Mouse (Mus musculus) forebrain, embryonic 12.5 days (tissue): ENCODE measurements at regions not wholly inside any gene's neighbourhood (a gene's known extent, or its start where the extent isn't known, plus 50 kb on each side); places are given as distances from the start of the nearest gene placed in this dataset.
A peak's percentile ranks its signal among the peaks of the same experiment; 100 is the strongest.

Experiments used
- ATAC-seq: fragments of 200-750 bp; cut with Nextera tagmentation; 2 replicates; pipeline ENCODE4 v1.8.0; 2017; ENCODE audit warnings: moderate TSS enrichment; ENCODE audit not compliant: low FRiP score
- H3K27ac ChIP-seq: fragments of 300-500 bp; sonication (generic); 2 replicates; pipeline ENCODE4 v1.5.1; 2016; ENCODE audit warnings: mild to moderate bottlenecking
- H3K27me3 ChIP-seq: fragments of 300-500 bp; sonication (generic); 2 replicates; pipeline ENCODE4 v1.6.1; 2016; ENCODE audit warnings: mild to moderate bottlenecking
- H3K36me3 ChIP-seq: fragments of 300-500 bp; sonication (generic); replicated peaks from 2 replicates; pipeline ENCODE4 v1.6.1; 2016; ENCODE audit warnings: mild to moderate bottlenecking
- H3K4me1 ChIP-seq: fragments of 300-500 bp; sonication (generic); 2 replicates; pipeline ENCODE4 v1.6.1; 2016
- H3K4me2 ChIP-seq: fragments of 300-500 bp; sonication (generic); 2 replicates; pipeline ENCODE4 v1.6.1; 2016; ENCODE audit warnings: mild to moderate bottlenecking, moderate library complexity
- H3K4me3 ChIP-seq: fragments of 300-500 bp; sonication (generic); replicated peaks from 2 replicates; pipeline ENCODE4 v1.5.1; 2016; ENCODE audit warnings: mild to moderate bottlenecking
- H3K9ac ChIP-seq: fragments of 300-500 bp; sonication (generic); 2 replicates; pipeline ENCODE4 v1.6.1; 2016; ENCODE audit warnings: mild to moderate bottlenecking
- H3K9me3 ChIP-seq: fragments of 300-500 bp; sonication (generic); 2 replicates; pipeline ENCODE4 v1.6.1; 2016
- WGBS: fragments of 180-500 bp; shearing (Covaris S2); methylation state at CpG from one replicate; pipeline ENCODE4 v1.1.7; 2016; 5-methylcytosine and 5-hydroxymethylcytosine counted together

- Histone ChIP-seq H3K36me3 (no peaks in the 10 kb centered on the region), H3K9ac (no peak overlapping the region), H3K4me2 (no peak overlapping the region), H3K4me3 (no peak overlapping the region), H3K27me3 (no peaks in the 10 kb centered on the region), H3K4me1 (no peaks in the 10 kb centered on the region), H3K27ac (no peak overlapping the region), H3K9me3 (no peaks in the 10 kb centered on the region)
- 75% methylated on average over 4 of the region's 4 CpGs for WGBS
- no peak for ATAC-seq
Measured at GRCm38 (mm10) chr8:33997676-33998075, 113.9 kb downstream of the Gm10131 start.

GRCm38 (mm10) chr8:33992946-33993345 lies 118.6 kb downstream of the Gm10131 start:
- ATAC-seq, result no peak
- Histone ChIP-seq H3K4me2 (no peak overlapping the region), H3K4me1 (peaks cover 8% of the 10 kb centered on the region), H3K9ac (no peak overlapping the region), H3K9me3 (no peaks in the 10 kb centered on the region), H3K27me3 (no peaks in the 10 kb centered on the region), H3K4me3 (no peak overlapping the region), H3K27ac (no peak overlapping the region), H3K36me3 (no peaks in the 10 kb centered on the region)
- 71% methylated on average over 11 of the region's 11 CpGs for WGBS

GRCm38 (mm10) chr8:33991917-33992875 lies 119.3 kb downstream of the Gm10131 start:
- Histone ChIP-seq H3K9me3 (no peaks in the 10 kb centered on the region), H3K4me2 (peak overlapping the region; percentile 36), H3K36me3 (no peaks in the 10 kb centered on the region), H3K27ac (no peak overlapping the region), H3K27me3 (no peaks in the 10 kb centered on the region), H3K4me1 (peaks cover 8% of the 10 kb centered on the region), H3K4me3 (no peak overlapping the region), H3K9ac (no peak overlapping the region)
- 43% methylated on average over 12 of the region's 12 CpGs for WGBS
- ATAC-seq, result no peak

GRCm38 (mm10) chr8:33991165-33991916 lies 120.2 kb downstream of the Gm10131 start:
- peak overlapping the region; percentile 36 for H3K4me2 ChIP-seq
- no peaks in the 10 kb centered on the region for H3K36me3 ChIP-seq
- H3K9ac ChIP-seq, result no peak overlapping the region
- no peak for ATAC-seq
- no peaks in the 10 kb centered on the region for H3K27me3 ChIP-seq
- no peak overlapping the region for H3K27ac ChIP-seq
- WGBS, result 19% methylated on average over 17 of the region's 17 CpGs
- H3K4me3 ChIP-seq, result no peak overlapping the region
- no peaks in the 10 kb centered on the region for H3K9me3 ChIP-seq
- peaks cover 8% of the 10 kb centered on the region for H3K4me1 ChIP-seq

- H3K4me1 ChIP-seq, result peaks cover 8% of the 10 kb centered on the region
- H3K9me3 ChIP-seq, result no peaks in the 10 kb centered on the region
- no peak overlapping the region for H3K4me2 ChIP-seq
- no peak overlapping the region for H3K27ac ChIP-seq
- WGBS, result 80% methylated on average over 9 of the region's 9 CpGs
- H3K36me3 ChIP-seq, result no peaks in the 10 kb centered on the region
- H3K4me3 ChIP-seq, result no peak overlapping the region
- H3K27me3 ChIP-seq, result no peaks in the 10 kb centered on the region
- ATAC-seq, result no peak
- H3K9ac ChIP-seq, result no peak overlapping the region
Measured at GRCm38 (mm10) chr8:33990039-33990438, 121.5 kb downstream of the Gm10131 start.

GRCm38 (mm10) chr8:33987755-33988104 lies 123.8 kb downstream of the Gm10131 start:
- Histone ChIP-seq H3K4me3 (no peak overlapping the region), H3K9me3 (no peaks in the 10 kb centered on the region), H3K27ac (no peak overlapping the region), H3K27me3 (no peaks in the 10 kb centered on the region), H3K4me1 (peaks cover 8% of the 10 kb centered on the region), H3K9ac (no peak overlapping the region), H3K4me2 (no peak overlapping the region), H3K36me3 (no peaks in the 10 kb centered on the region)
- no peak for ATAC-seq
- 88% methylated on average over 10 of the region's 10 CpGs for WGBS

- Histone ChIP-seq H3K4me2 (no peak overlapping the region), H3K9me3 (no peaks in the 10 kb centered on the region), H3K4me3 (no peak overlapping the region), H3K27ac (no peak overlapping the region), H3K9ac (no peak overlapping the region), H3K36me3 (no peaks in the 10 kb centered on the region), H3K4me1 (peaks cover 5% of the 10 kb centered on the region), H3K27me3 (no peaks in the 10 kb centered on the region)
- 83% methylated on average over 14 of the region's 15 CpGs for WGBS
- no peak for ATAC-seq
Measured at GRCm38 (mm10) chr8:33987091-33987754, 124.3 kb downstream of the Gm10131 start.

GRCm38 (mm10) chr8:33986657-33987056 lies 124.9 kb downstream of the Gm10131 start:
- Histone ChIP-seq H3K9me3 (no peaks in the 10 kb centered on the region), H3K4me1 (no peaks in the 10 kb centered on the region), H3K9ac (no peak overlapping the region), H3K27me3 (no peaks in the 10 kb centered on the region), H3K27ac (no peak overlapping the region), H3K4me3 (no peak overlapping the region), H3K4me2 (no peak overlapping the region), H3K36me3 (no peaks in the 10 kb centered on the region)
- WGBS, result 91% methylated on average over 6 of the region's 6 CpGs
- no peak for ATAC-seq

- Histone ChIP-seq H3K9ac (no peak overlapping the region), H3K27ac (no peak overlapping the region), H3K27me3 (no peaks in the 10 kb centered on the region), H3K36me3 (no peaks in the 10 kb centered on the region), H3K9me3 (no peaks in the 10 kb centered on the region), H3K4me2 (no peak overlapping the region), H3K4me1 (no peaks in the 10 kb centered on the region), H3K4me3 (no peak overlapping the region)
- 61% methylated on average over 11 of the region's 11 CpGs for WGBS
- ATAC-seq, result no peak
Measured at GRCm38 (mm10) chr8:33985430-33985977, 126.0 kb downstream of the Gm10131 start.

- H3K27me3 ChIP-seq, result no peaks in the 10 kb centered on the region
- no peak overlapping the region for H3K4me3 ChIP-seq
- no peaks in the 10 kb centered on the region for H3K36me3 ChIP-seq
- WGBS, result 71% methylated on average over 4 of the region's 4 CpGs
- H3K4me2 ChIP-seq, result no peak overlapping the region
- peaks cover 7% of the 10 kb centered on the region; the same call in 1 of the 2 replicates for H3K4me1 ChIP-seq
- no peaks in the 10 kb centered on the region for H3K9me3 ChIP-seq
- no peak overlapping the region for H3K9ac ChIP-seq
- no peak overlapping the region for H3K27ac ChIP-seq
- ATAC-seq, result no peak
Measured at GRCm38 (mm10) chr8:33981629-33982028, 129.9 kb downstream of the Gm10131 start.

- WGBS, result 81% methylated on average over 7 of the region's 7 CpGs
- Histone ChIP-seq H3K4me1 (peaks cover 7% of the 10 kb centered on the region; the same call in 1 of the 2 replicates), H3K9me3 (no peaks in the 10 kb centered on the region), H3K4me3 (no peak overlapping the region), H3K27me3 (no peaks in the 10 kb centered on the region), H3K27ac (no peak overlapping the region), H3K4me2 (no peak overlapping the region), H3K36me3 (no peaks in the 10 kb centered on the region), H3K9ac (no peak overlapping the region)
- no peak for ATAC-seq
Measured at GRCm38 (mm10) chr8:33980999-33981398, 130.5 kb downstream of the Gm10131 start.
